In genomic region chr15:84972860-84973543, GRCm38 (mm10) we compare ENCODE assay signal across 11 mouse cellular contexts. TPM values are rescaled to one million over a fixed set of nuclear protein-coding genes. Genes with fewer than 3 reads are reported as not detected.
DNase-seq lines count a peak whose midpoint lies in the region; ATAC-seq lines count a peak whose summit lies in the region.
"Had no signal": no experiment of that assay in that cellular context is flagged by ENCODE, and none has a peak within 500 bp of the region (broad histone marks: within the 10 kb centered on the region; RNA-seq: fewer than 3 reads in every experiment).

No protein-coding gene starts in this region.

- H3K9ac ChIP-seq in midbrain, embryonic 11.5 days (ENCODE audit: low read length): no peak overlapping the region; the same call in 1 of the 2 replicates
- peak overlapping the region; percentile 0; the same call in 1 of the 2 replicates for H3K9ac ChIP-seq in forebrain, embryonic 12.5 days
- no peak overlapping the region for H3K9ac ChIP-seq in neural tube, embryonic 15.5 days (replicated peaks)

- H3K4me2 ChIP-seq in midbrain, embryonic 11.5 days: no peak overlapping the region
- no peak overlapping the region for H3K4me2 ChIP-seq in forebrain, embryonic 12.5 days
- no peak overlapping the region for H3K4me2 ChIP-seq in neural tube, embryonic 15.5 days

- peaks cover 46% of the 10 kb centered on the region for H3K4me1 ChIP-seq in midbrain, embryonic 10.5 days
- peaks cover 26% of the 10 kb centered on the region for H3K4me1 ChIP-seq in midbrain, embryonic 11.5 days (ENCODE audit: control insufficient read depth, insufficient read depth, low read length)
- H3K4me1 ChIP-seq in forebrain, embryonic 12.5 days: peaks cover 40% of the 10 kb centered on the region
- H3K4me1 ChIP-seq in neural tube, embryonic 15.5 days: peaks cover 41% of the 10 kb centered on the region

- peak overlapping the region; percentile 78 for H3K27ac ChIP-seq in midbrain, embryonic 10.5 days (replicated peaks)
- H3K27ac ChIP-seq in midbrain, embryonic 11.5 days (ENCODE audit: low read depth, low read length): no peak overlapping the region
- no peak overlapping the region for H3K27ac ChIP-seq in forebrain, embryonic 12.5 days
- H3K27ac ChIP-seq in neural tube, embryonic 15.5 days (replicated peaks): 0 out of 2 replicates have a peak overlapping the region, but pooled peaks have one; percentile 1

- no peaks in the 10 kb centered on the region for H3K27me3 ChIP-seq in midbrain, embryonic 10.5 days (ENCODE audit: low read depth, poor library complexity, severe bottlenecking)
- H3K27me3 ChIP-seq in midbrain, embryonic 11.5 days (ENCODE audit: control insufficient read depth, insufficient read depth, low read length): no peaks in the 10 kb centered on the region
- no peaks in the 10 kb centered on the region for H3K27me3 ChIP-seq in forebrain, embryonic 12.5 days
- no peaks in the 10 kb centered on the region for H3K27me3 ChIP-seq in neural tube, embryonic 15.5 days (replicated peaks)

- DNase-seq in midbrain, embryonic 10.5 days (ENCODE audit: low spot score): no peak
- no peak for DNase-seq in midbrain, embryonic 11.5 days (ENCODE audit: low spot score, missing footprints)
- DNase-seq in kidney, postnatal 36 days: peak; percentile 85 to 90
- DNase-seq in ovary, adult 18-20 months (ENCODE audit: low spot score): no peak
- DNase-seq in right cerebral cortex, postnatal 14 days: no peak
- DNase-seq: adrenal gland, postnatal 36 days; thymus, postnatal 4 days had no signal

- H3K36me3 ChIP-seq in midbrain, embryonic 10.5 days: peaks cover 15% of the 10 kb centered on the region
- no peaks in the 10 kb centered on the region for H3K36me3 ChIP-seq in midbrain, embryonic 11.5 days (ENCODE audit: control insufficient read depth, insufficient read depth, low read length)
- H3K36me3 ChIP-seq in forebrain, embryonic 12.5 days (replicated peaks): peaks cover 6% of the 10 kb centered on the region; the same call in 1 of the 2 replicates
- 0 out of 2 replicates have a peak, but pooled peaks cover 5% of the 10 kb centered on the region for H3K36me3 ChIP-seq in neural tube, embryonic 15.5 days

- WGBS in midbrain, embryonic 10.5 days: 61% methylated on average over 8 of the region's 8 CpGs
- WGBS in midbrain, embryonic 11.5 days: 59% methylated on average over 8 of the region's 8 CpGs
- WGBS in forebrain, embryonic 12.5 days: 44% methylated on average over 8 of the region's 8 CpGs
- 44% methylated on average over 8 of the region's 8 CpGs for WGBS in neural tube, embryonic 15.5 days

- ATAC-seq in midbrain, embryonic 11.5 days (ENCODE audit: low FRiP score): no peak
- no peak for ATAC-seq in forebrain, embryonic 12.5 days (ENCODE audit: low FRiP score)
- peak; percentile 45; the same call in 1 of the 2 replicates for ATAC-seq in neural tube, embryonic 15.5 days (ENCODE audit: low FRiP score)
- ATAC-seq in inflammation-experienced regulatory T-cells, adult 6 months: no peak

- H3K9me3 ChIP-seq in midbrain, embryonic 10.5 days (replicated peaks): no peaks in the 10 kb centered on the region
- H3K9me3 ChIP-seq in midbrain, embryonic 11.5 days (ENCODE audit: control insufficient read depth, low read length): no peaks in the 10 kb centered on the region
- no peaks in the 10 kb centered on the region for H3K9me3 ChIP-seq in forebrain, embryonic 12.5 days
- H3K9me3 ChIP-seq in neural tube, embryonic 15.5 days (replicated peaks): no peaks in the 10 kb centered on the region

- no peak overlapping the region for H3K4me3 ChIP-seq in midbrain, embryonic 10.5 days
- no peak overlapping the region for H3K4me3 ChIP-seq in midbrain, embryonic 11.5 days (ENCODE audit: low read depth, low read length)
- no peak overlapping the region for H3K4me3 ChIP-seq in forebrain, embryonic 12.5 days (replicated peaks)
- no peak overlapping the region for H3K4me3 ChIP-seq in neural tube, embryonic 15.5 days (replicated peaks)

RNA-seq across cellular contexts. Expression of gene 5031439G07Rik, which starts 15.3 kb away (rescaled TPM):
- 10.1 and 10.8 TPM in 2 replicates for polyA plus RNA-seq in midbrain, embryonic 10.5 days (2016; fragmentation: Nextera tagmentation; extraction: Ambion mirVana)
- polyA plus RNA-seq in midbrain, embryonic 11.5 days (2014; fragmentation: Nextera tagmentation; extraction: Ambion mirVana): 11.7 and 17.2 TPM in 2 replicates
- polyA plus RNA-seq in forebrain, embryonic 12.5 days (2016; fragmentation: Nextera tagmentation; extraction: Ambion mirVana): 14.2 and 14.5 TPM in 2 replicates
- 21.6 and 24.9 TPM in 2 replicates for polyA plus RNA-seq in neural tube, embryonic 15.5 days (2015; fragmentation: Nextera tagmentation; extraction: Ambion mirVana)
- polyA plus RNA-seq in inflammation-experienced regulatory T-cells, adult 6 months (2017; shearing (Covaris generic)): 1 to 10 TPM; 1.1 to 1.9 (median 1.3) TPM

RNA-seq across cellular contexts. Expression of gene Upk3a, which starts 43.9 kb away (rescaled TPM):
- 0.16 TPM in 1 of 2 replicates, not detected in the other for polyA plus RNA-seq in midbrain, embryonic 10.5 days (2016; fragmentation: Nextera tagmentation; extraction: Ambion mirVana)
- polyA plus RNA-seq in midbrain, embryonic 11.5 days (2014; fragmentation: Nextera tagmentation; extraction: Ambion mirVana): 0.15 TPM in 1 of 2 replicates, not detected in the other
- polyA plus RNA-seq in forebrain, embryonic 12.5 days (2016; fragmentation: Nextera tagmentation; extraction: Ambion mirVana): 0.24 TPM in 1 of 2 replicates, not detected in the other
- polyA plus RNA-seq in neural tube, embryonic 15.5 days (2015; fragmentation: Nextera tagmentation; extraction: Ambion mirVana): 0.38 and 0.74 TPM in 2 replicates
- not detected for polyA plus RNA-seq in inflammation-experienced regulatory T-cells, adult 6 months (2017; shearing (Covaris generic))
- polyA plus RNA-seq: heart, postnatal 0 days had no signal

RNA-seq across cellular contexts. Expression of gene Nup50, which starts 49.8 kb away (rescaled TPM):
- polyA plus RNA-seq in midbrain, embryonic 10.5 days (2016; fragmentation: Nextera tagmentation; extraction: Ambion mirVana): 70.5 and 70.7 TPM in 2 replicates
- polyA plus RNA-seq in midbrain, embryonic 11.5 days (2014; fragmentation: Nextera tagmentation; extraction: Ambion mirVana): 66.8 and 71.7 TPM in 2 replicates
- polyA plus RNA-seq in forebrain, embryonic 12.5 days (2016; fragmentation: Nextera tagmentation; extraction: Ambion mirVana): 64.0 and 72.5 TPM in 2 replicates
- polyA plus RNA-seq in neural tube, embryonic 15.5 days (2015; fragmentation: Nextera tagmentation; extraction: Ambion mirVana): 21.5 and 27.5 TPM in 2 replicates
- polyA plus RNA-seq in inflammation-experienced regulatory T-cells, adult 6 months (2017; shearing (Covaris generic)): 10 to 100 TPM; 18.8 to 32.6 (median 20.8) TPM

RNA-seq across cellular contexts. Expression of gene Gm29666, which starts 53.2 kb away (rescaled TPM):
- 0.96 and 1.1 TPM in 2 replicates for polyA plus RNA-seq in midbrain, embryonic 10.5 days (2016; fragmentation: Nextera tagmentation; extraction: Ambion mirVana)
- polyA plus RNA-seq in midbrain, embryonic 11.5 days (2014; fragmentation: Nextera tagmentation; extraction: Ambion mirVana): 0.61 and 0.66 TPM in 2 replicates
- 0.85 and 1.2 TPM in 2 replicates for polyA plus RNA-seq in forebrain, embryonic 12.5 days (2016; fragmentation: Nextera tagmentation; extraction: Ambion mirVana)
- polyA plus RNA-seq in neural tube, embryonic 15.5 days (2015; fragmentation: Nextera tagmentation; extraction: Ambion mirVana): 1.1 TPM in 2 replicates
- under 1 TPM; 0.55 to 0.63 (median 0.63) TPM for polyA plus RNA-seq in inflammation-experienced regulatory T-cells, adult 6 months (2017; shearing (Covaris generic))

RNA-seq across cellular contexts. Expression of gene Fam118a, which starts 55.7 kb away (rescaled TPM):
- polyA plus RNA-seq in midbrain, embryonic 10.5 days (2016; fragmentation: Nextera tagmentation; extraction: Ambion mirVana): 33.1 and 34.9 TPM in 2 replicates
- 30.1 and 32.1 TPM in 2 replicates for polyA plus RNA-seq in midbrain, embryonic 11.5 days (2014; fragmentation: Nextera tagmentation; extraction: Ambion mirVana)
- polyA plus RNA-seq in forebrain, embryonic 12.5 days (2016; fragmentation: Nextera tagmentation; extraction: Ambion mirVana): 22.1 and 23.6 TPM in 2 replicates
- polyA plus RNA-seq in neural tube, embryonic 15.5 days (2015; fragmentation: Nextera tagmentation; extraction: Ambion mirVana): 28.5 and 28.8 TPM in 2 replicates
- 10 to 100 TPM; 27.4 to 43.6 (median 41.6) TPM for polyA plus RNA-seq in inflammation-experienced regulatory T-cells, adult 6 months (2017; shearing (Covaris generic))

Comparison
In these comparisons a context has a peak if more than half of its experiments do, and no peak if none do; other contexts are left out.
1. H3K27ac ChIP-seq: peak in midbrain, embryonic 10.5 days (single experiment) and neural tube, embryonic 15.5 days (single experiment); none in midbrain, embryonic 11.5 days (single experiment) and forebrain, embryonic 12.5 days (single experiment).
2. DNase-seq: peak in kidney, postnatal 36 days (2 of 2); none in midbrain, embryonic 10.5 days (single experiment), midbrain, embryonic 11.5 days (single experiment), ovary, adult 18-20 months (single experiment) and right cerebral cortex, postnatal 14 days (single experiment).